Mouse (Mus musculus) cortical plate, adult 2 months (tissue): ENCODE measurements around the gene Map3k5.

Experiments
- CTCF ChIP-seq: fragments of 200-500 bp; IDR thresholded peaks from 2 replicates; pipeline ENCODE4 v1.5.1; 2011; ENCODE audit warnings: mild to moderate bottlenecking, control low read depth, low read length; ENCODE audit not compliant: insufficient read depth; ENCODE audit errors: extremely low read depth
- POLR2A ChIP-seq: fragments of 200-500 bp; IDR thresholded peaks from 2 replicates; pipeline ENCODE4 v1.6.1; 2011; ENCODE audit warnings: mild to moderate bottlenecking, low read length, control low read depth; ENCODE audit not compliant: insufficient read depth; ENCODE audit errors: extremely low read depth

- no peak for TF ChIP-seq POLR2A
- no peak for TF ChIP-seq CTCF
These were observed 230.5 kb downstream of the Map3k5 start for GRCm38 (mm10) chr10:20164810-20165209.
